In genomic region chr1:57100614-57101013, GRCm38 (mm10) we compare ENCODE assay signal across 22 mouse cellular contexts.
"Had no signal": no experiment of that assay in that cellular context is flagged by ENCODE, and none has a peak within 500 bp of the region (broad histone marks: within the 10 kb centered on the region; RNA-seq: fewer than 3 reads in every experiment).

No protein-coding gene starts in this region.

- H3K4me2 ChIP-seq: limb, embryonic 13.5 days; liver, embryonic 12.5 days; liver, embryonic 15.5 days; lung, embryonic 15.5 days; midbrain, embryonic 11.5 days; neural tube, embryonic 12.5 days; stomach, embryonic 15.5 days had no signal

- H3K27ac ChIP-seq: kidney, postnatal 0 days; layer of hippocampus, adult 2 months; limb, embryonic 10.5 days; limb, embryonic 13.5 days; liver, embryonic 12.5 days; liver, embryonic 15.5 days; lung, embryonic 15.5 days; neural tube, embryonic 12.5 days; stomach, embryonic 15.5 days had no signal

- H3K4me1 ChIP-seq: liver, embryonic 12.5 days; liver, embryonic 15.5 days; lung, embryonic 15.5 days; megakaryocyte, embryonic 14.5 days; stomach, embryonic 15.5 days had no signal

- H3K4me3 ChIP-seq: layer of hippocampus, adult 2 months; limb, embryonic 10.5 days; limb, embryonic 13.5 days; liver, embryonic 12.5 days; liver, embryonic 15.5 days; lung, embryonic 15.5 days; megakaryocyte, embryonic 14.5 days; neural tube, embryonic 12.5 days; stomach, embryonic 15.5 days had no signal

- H3K36me3 ChIP-seq: limb, embryonic 10.5 days; limb, embryonic 13.5 days; liver, embryonic 12.5 days; liver, embryonic 15.5 days; lung, embryonic 15.5 days; neural tube, embryonic 12.5 days; stomach, embryonic 15.5 days had no signal

- H3K9ac ChIP-seq: limb, embryonic 13.5 days; liver, embryonic 12.5 days; liver, embryonic 15.5 days; lung, embryonic 15.5 days; neural tube, embryonic 12.5 days; stomach, embryonic 15.5 days had no signal

- DNase-seq: kidney, adult 2 months; kidney, postnatal 25 days; layer of hippocampus, adult 9-11 months; liver; lung, adult 18-20 months; lung, postnatal 10 days; lung, postnatal 36 days; midbrain, embryonic 14.5 days; right cerebral cortex, postnatal 25 days; spleen, adult 18-20 months; thymus, postnatal 25 days had no signal

- H3K27me3 ChIP-seq: liver, embryonic 12.5 days; liver, embryonic 15.5 days; lung, embryonic 15.5 days; megakaryocyte, embryonic 14.5 days; neural tube, embryonic 12.5 days; stomach, embryonic 15.5 days had no signal

- H3K9me3 ChIP-seq: limb, embryonic 10.5 days; limb, embryonic 13.5 days; liver, embryonic 12.5 days; liver, embryonic 15.5 days; lung, embryonic 15.5 days; neural tube, embryonic 12.5 days; stomach, embryonic 15.5 days had no signal

- ATAC-seq: liver, embryonic 12.5 days had no signal
